Mouse (Mus musculus) liver, postnatal 0 days (tissue): ENCODE measurements around the gene Stard3.

Experiments
- CTCF ChIP-seq: sonication (generic); IDR thresholded peaks from 2 replicates; pipeline ENCODE4 v1.5.1; 2016; ENCODE audit warnings: antibody characterized with exemption, low read depth
- EP300 ChIP-seq: IDR thresholded peaks from 2 replicates; pipeline ENCODE4 v1.6.1; 2016; ENCODE audit warnings: antibody characterized with exemption, low read depth, mild to moderate bottlenecking

GRCm38 (mm10) chr11:98386596-98386995 is 28.4 kb downstream of the Stard3 start:
- TF ChIP-seq EP300 = no peak
- TF ChIP-seq CTCF = no peak
